Mouse (Mus musculus): ENCODE data around the gene Cacng2. TPM values are rescaled to one million over a fixed set of nuclear protein-coding genes. Genes with fewer than 3 reads are reported as not detected.
"Not testable (repeated sequence)": the region's sequence is repeated elsewhere in the genome, so short reads cannot be mapped to it uniquely, and the experiment has no call there.

The Cacng2 gene
- total and polyA plus RNA-seq, 2 experiments from 2014 or later, result not detected

DNA sequence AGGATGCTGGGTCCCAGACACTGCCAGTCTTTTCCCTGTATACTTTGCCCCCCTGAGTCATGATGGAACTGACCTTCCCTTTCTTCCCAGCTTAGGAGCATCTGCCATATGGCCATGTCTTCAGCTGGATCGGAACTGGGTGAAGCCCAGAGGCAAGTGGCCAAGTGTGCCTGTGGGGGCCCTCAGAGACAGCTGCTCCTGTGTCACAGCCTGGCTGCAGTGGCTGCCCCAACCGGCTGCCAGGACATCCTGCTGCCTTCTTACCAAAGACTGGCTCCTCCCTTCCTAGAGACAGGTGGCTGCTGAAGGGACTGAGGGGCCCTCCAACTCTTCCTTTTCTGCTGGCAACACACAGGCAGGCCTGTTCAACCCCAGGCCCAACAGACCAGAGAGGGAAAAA is 83.2 kb downstream of the Cacng2 start:
- H3K4me2 ChIP-seq (ENCODE audit: low read depth, low read length), result no peak overlapping the region
- DNase-seq (ENCODE audit: low spot score), result no peak

GRCm38 (mm10) chr15:78029938-78030337 is 89.9 kb downstream of the Cacng2 start:
- TF ChIP-seq EP300 (IDR thresholded peaks at IDR 0.05; ENCODE audit: low read depth) (no peak), CTCF (IDR thresholded peaks at IDR 0.05; ENCODE audit: low read depth) (no peak)
- no peak overlapping the region for H3K9ac ChIP-seq (replicated peaks; ENCODE audit: low read depth, low read length)
- no peaks in the 10 kb centered on the region for H3K4me1 ChIP-seq (ENCODE audit: control insufficient read depth, insufficient read depth)
- H3K9me3 ChIP-seq (replicated peaks; ENCODE audit: control insufficient read depth, low read length), result no peaks in the 10 kb centered on the region
- WGBS, result 48% methylated on average over 8 of the region's 8 CpGs
- no peak overlapping the region for H3K4me3 ChIP-seq (ENCODE audit: low read depth, low read length)
- no peaks in the 10 kb centered on the region for H3K36me3 ChIP-seq (replicated peaks; ENCODE audit: control insufficient read depth, insufficient read depth, low read length)
- H3K27me3 ChIP-seq (ENCODE audit: control insufficient read depth, insufficient read depth, low read length), result no peaks in the 10 kb centered on the region
- no peak overlapping the region for H3K27ac ChIP-seq (ENCODE audit: low read depth)
- no peak overlapping the region for H3K4me2 ChIP-seq (ENCODE audit: low read depth, low read length)
- ATAC-seq (ENCODE audit: insufficient read depth, low read depth), result no peak
- no peak for DNase-seq (ENCODE audit: low spot score)

More for the DNA sequence above, 83.2 kb downstream of the Cacng2 start:
- Histone ChIP-seq H3K9ac (replicated peaks; ENCODE audit: low read depth, low read length) (no peak overlapping the region), H3K4me1 (ENCODE audit: control insufficient read depth, insufficient read depth) (no peaks in the 10 kb centered on the region), H3K9me3 (replicated peaks; ENCODE audit: control insufficient read depth, low read length) (no peaks in the 10 kb centered on the region), H3K27ac (ENCODE audit: low read depth) (no peak overlapping the region), H3K27me3 (ENCODE audit: control insufficient read depth, insufficient read depth, low read length) (no peaks in the 10 kb centered on the region), H3K4me3 (ENCODE audit: low read depth, low read length) (no peak overlapping the region), H3K36me3 (replicated peaks; ENCODE audit: control insufficient read depth, insufficient read depth, low read length) (no peaks in the 10 kb centered on the region)
- 52% methylated on average over 2 of the region's 2 CpGs for WGBS
- no peak for ATAC-seq (ENCODE audit: insufficient read depth, low read depth)
- no peak for TF ChIP-seq CTCF (IDR thresholded peaks at IDR 0.05; ENCODE audit: low read depth)
- no peak for TF ChIP-seq EP300 (IDR thresholded peaks at IDR 0.05; ENCODE audit: low read depth)

DNA sequence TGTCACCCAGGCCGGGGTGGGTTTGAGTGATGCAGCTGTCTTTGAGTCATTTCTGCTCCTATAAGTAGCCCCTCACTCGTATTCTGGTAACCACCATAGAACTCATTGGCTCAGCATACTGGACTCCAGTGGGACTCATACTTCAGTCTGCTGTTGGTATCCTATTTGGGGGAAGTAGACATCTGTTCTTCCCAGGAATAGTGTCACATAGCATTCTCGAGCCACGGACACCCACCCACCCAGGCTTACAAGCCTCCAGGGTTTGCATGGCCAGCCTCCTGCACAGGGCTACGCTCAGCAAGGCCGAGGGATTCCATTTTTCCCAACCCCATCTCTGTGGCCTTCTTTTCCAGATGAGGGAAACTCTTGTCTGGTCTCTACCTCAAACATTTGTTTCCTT is 93.3 kb downstream of the Cacng2 start:
- WGBS, result 67% methylated on average over 6 of the region's 6 CpGs
- ATAC-seq (ENCODE audit: insufficient read depth, low read depth), result no peak

DNA sequence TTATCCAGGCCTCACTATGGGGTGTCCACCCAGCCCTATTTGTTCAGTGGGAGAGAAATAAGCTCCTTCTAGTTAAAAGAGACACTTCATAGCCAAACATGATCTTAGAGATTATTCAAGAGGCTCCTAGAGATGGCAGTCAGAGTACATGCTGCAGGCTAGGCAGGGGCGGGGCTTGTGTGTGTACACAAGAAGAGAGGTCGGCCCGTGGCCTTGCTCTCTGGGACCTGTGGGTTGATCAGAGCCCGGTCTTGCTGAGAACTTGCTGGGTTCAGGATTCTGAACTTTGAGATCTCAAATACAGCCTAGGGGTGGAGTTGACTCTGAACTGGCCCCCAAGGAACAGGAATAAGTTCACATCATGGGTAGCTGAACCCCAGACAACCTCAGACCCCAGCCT is 95.6 kb downstream of the Cacng2 start:
- no peak overlapping the region for H3K27ac ChIP-seq (ENCODE audit: low read depth)
- ATAC-seq (ENCODE audit: insufficient read depth, low read depth), result no peak
- H3K4me3 ChIP-seq (ENCODE audit: low read depth, low read length), result no peak overlapping the region
- H3K4me2 ChIP-seq (ENCODE audit: low read depth, low read length), result no peak overlapping the region
- 50% methylated on average over 4 of the region's 4 CpGs for WGBS
- DNase-seq (ENCODE audit: low spot score), result no peak
- H3K9ac ChIP-seq (replicated peaks; ENCODE audit: low read depth, low read length), result no peak overlapping the region
- no peak for TF ChIP-seq EP300 (IDR thresholded peaks at IDR 0.05; ENCODE audit: low read depth)
- no peak for TF ChIP-seq CTCF (IDR thresholded peaks at IDR 0.05; ENCODE audit: low read depth)
- H3K9me3 ChIP-seq (replicated peaks; ENCODE audit: control insufficient read depth, low read length), result no peaks in the 10 kb centered on the region
- H3K27me3 ChIP-seq (ENCODE audit: control insufficient read depth, insufficient read depth, low read length), result no peaks in the 10 kb centered on the region
- H3K36me3 ChIP-seq (replicated peaks; ENCODE audit: control insufficient read depth, insufficient read depth, low read length), result no peaks in the 10 kb centered on the region
- no peaks in the 10 kb centered on the region for H3K4me1 ChIP-seq (ENCODE audit: control insufficient read depth, insufficient read depth)

More for the DNA sequence above, 93.3 kb downstream of the Cacng2 start:
- Histone ChIP-seq H3K9ac (replicated peaks; ENCODE audit: low read depth, low read length) (no peak overlapping the region), H3K4me1 (ENCODE audit: control insufficient read depth, insufficient read depth) (no peaks in the 10 kb centered on the region), H3K27me3 (ENCODE audit: control insufficient read depth, insufficient read depth, low read length) (no peaks in the 10 kb centered on the region), H3K9me3 (replicated peaks; ENCODE audit: control insufficient read depth, low read length) (no peaks in the 10 kb centered on the region), H3K4me3 (ENCODE audit: low read depth, low read length) (no peak overlapping the region), H3K36me3 (replicated peaks; ENCODE audit: control insufficient read depth, insufficient read depth, low read length) (no peaks in the 10 kb centered on the region), H3K4me2 (ENCODE audit: low read depth, low read length) (no peak overlapping the region), H3K27ac (ENCODE audit: low read depth) (no peak overlapping the region)
- no peak for TF ChIP-seq EP300 (IDR thresholded peaks at IDR 0.05; ENCODE audit: low read depth)
- TF ChIP-seq CTCF (IDR thresholded peaks at IDR 0.05; ENCODE audit: low read depth), result no peak
- DNase-seq (ENCODE audit: low spot score), result no peak

GRCm38 (mm10) chr15:78014046-78014445 is 105.8 kb downstream of the Cacng2 start:
- no peak for ATAC-seq (ENCODE audit: insufficient read depth, low read depth)
- no peaks in the 10 kb centered on the region for H3K27me3 ChIP-seq (ENCODE audit: control insufficient read depth, insufficient read depth, low read length)
- H3K4me1 ChIP-seq (ENCODE audit: control insufficient read depth, insufficient read depth), result no peaks in the 10 kb centered on the region
- no peaks in the 10 kb centered on the region for H3K36me3 ChIP-seq (replicated peaks; ENCODE audit: control insufficient read depth, insufficient read depth, low read length)
- no peaks in the 10 kb centered on the region for H3K9me3 ChIP-seq (replicated peaks; ENCODE audit: control insufficient read depth, low read length)
- no peak overlapping the region for H3K4me3 ChIP-seq (ENCODE audit: low read depth, low read length)
- no peak overlapping the region for H3K27ac ChIP-seq (ENCODE audit: low read depth)
- TF ChIP-seq EP300 (IDR thresholded peaks at IDR 0.05; ENCODE audit: low read depth) (no peak), CTCF (IDR thresholded peaks at IDR 0.05; ENCODE audit: low read depth) (no peak)
- 81% methylated on average over 1 of the region's 1 CpGs for WGBS
- no peak for DNase-seq (ENCODE audit: low spot score)
- H3K4me2 ChIP-seq (ENCODE audit: low read depth, low read length), result no peak overlapping the region
- no peak overlapping the region for H3K9ac ChIP-seq (replicated peaks; ENCODE audit: low read depth, low read length)

- H3K27me3 ChIP-seq (ENCODE audit: control insufficient read depth, insufficient read depth, low read length); H3K4me3 ChIP-seq (ENCODE audit: low read depth, low read length); H3K4me2 ChIP-seq (ENCODE audit: low read depth, low read length); H3K4me1 ChIP-seq (ENCODE audit: control insufficient read depth, insufficient read depth); H3K36me3 ChIP-seq (replicated peaks; ENCODE audit: control insufficient read depth, insufficient read depth, low read length); H3K27ac ChIP-seq (ENCODE audit: low read depth); H3K9ac ChIP-seq (replicated peaks; ENCODE audit: low read depth, low read length); ATAC-seq (ENCODE audit: insufficient read depth, low read depth); DNase-seq (ENCODE audit: low spot score); H3K9me3 ChIP-seq (replicated peaks; ENCODE audit: control insufficient read depth, low read length): not testable (repeated sequence)
- WGBS, result 81% methylated on average over 8 of the region's 8 CpGs
Observed at GRCm38 (mm10) chr15:78008206-78008605, 111.6 kb downstream of the Cacng2 start.
